Mouse (Mus musculus) liver, embryonic 14.5 days (tissue): Measurements from ENCODE around the gene Rbms3.

Experiments
- CTCF ChIP-seq: IDR thresholded peaks from 2 replicates; pipeline ENCODE4 v1.5.1; 2016; ENCODE audit warnings: antibody characterized with exemption, low read depth, control low read depth
- EP300 ChIP-seq: IDR thresholded peaks from 2 replicates; pipeline ENCODE4 v1.6.1; 2016; ENCODE audit warnings: antibody characterized with exemption, low read depth

- TF ChIP-seq EP300 (no peak), CTCF (no peak)
These were observed 598.5 kb downstream of the Rbms3 start for GRCm38 (mm10) chr9:117031237-117031636.
